Comparison of ENCODE assay signal across 10 mouse cellular contexts in the genomic region with DNA sequence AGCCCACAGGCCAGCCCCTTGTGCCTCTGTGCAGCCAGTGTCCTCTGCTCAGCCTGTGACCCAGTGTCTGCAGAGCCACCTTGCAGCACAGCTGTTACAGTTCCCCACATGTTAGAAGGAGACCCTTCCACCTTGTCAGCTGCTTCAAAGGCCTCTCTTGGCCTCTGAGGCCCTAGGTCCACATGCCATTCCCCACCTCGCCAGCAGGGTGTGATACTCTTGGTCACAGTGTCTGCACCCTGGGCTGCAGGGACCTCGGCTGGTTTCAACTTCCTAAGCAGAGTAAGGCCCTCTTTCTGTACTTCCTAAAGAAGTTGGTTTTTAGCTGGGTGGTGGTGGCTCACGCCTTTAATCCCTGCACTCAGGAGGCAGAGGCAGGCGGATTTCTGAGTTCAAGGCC. TPM values are rescaled to one million over a fixed set of nuclear protein-coding genes. Genes with fewer than 3 reads are reported as not detected.
DNase-seq lines count a peak whose midpoint lies in the region; TF ChIP-seq lines count a peak whose summit lies in the region.
"Had no signal": no experiment of that assay in that cellular context is flagged by ENCODE, and none has a peak within 500 bp of the region (broad histone marks: within the 10 kb centered on the region; RNA-seq: fewer than 3 reads in every experiment).

No protein-coding gene starts in this region.

- no peak for TF ChIP-seq POLR2A in thymus, adult 2 months (IDR thresholded peaks at IDR 0.05; ENCODE audit: control insufficient read depth, extremely low read depth, insufficient read depth, low read length, poor library complexity)

- WGBS in thymus, adult 2 months: 59% methylated on average over 4 of the region's 4 CpGs

- peak; percentile 72; the same call in 1 of the 2 replicates for TF ChIP-seq CTCF in thymus, adult 2 months (IDR thresholded peaks at IDR 0.05; ENCODE audit: borderline replicate concordance, control insufficient read depth, extremely low read depth, insufficient read depth, low read length, poor library complexity)

- H3K27me3 ChIP-seq in thymus, adult 2 months (ENCODE audit: control insufficient read depth, insufficient read depth, low read length): no peaks in the 10 kb centered on the region
- H3K27me3 ChIP-seq: embryonic facial prominence, embryonic 13.5 days; liver, embryonic 15.5 days had no signal

- peaks cover 11% of the 10 kb centered on the region for H3K4me1 ChIP-seq in thymus, adult 2 months (replicated peaks; ENCODE audit: control insufficient read depth, insufficient read depth, low read length)

- H3K27ac ChIP-seq in thymus, adult 2 months (ENCODE audit: control insufficient read depth, insufficient read depth, low read length): no peak overlapping the region
- H3K27ac ChIP-seq: embryonic facial prominence, embryonic 13.5 days; liver, embryonic 15.5 days had no signal

- H3K4me3 ChIP-seq in thymus, adult 2 months (ENCODE audit: control insufficient read depth, insufficient read depth, low read length): no peak overlapping the region
- H3K4me3 ChIP-seq: embryonic facial prominence, embryonic 13.5 days; liver, embryonic 15.5 days had no signal

- peak; percentile 50 for DNase-seq in kidney, adult 18-20 months
- DNase-seq in kidney, adult 11 months: no peak
- peak; percentile 24 for DNase-seq in MEL-GATA-1-ER (ENCODE audit: extremely low read depth, low read depth)
- peak; percentile 20 for DNase-seq in embryo, embryonic 9.5 days (ENCODE audit: extremely low spot score)
- DNase-seq in lung, postnatal 25 days (ENCODE audit: low spot score): peak; percentile 43
- peak; percentile 73 for DNase-seq in thymus, adult 2 months
- no peak for DNase-seq in urinary bladder, postnatal 10 days (ENCODE audit: low spot score)
- DNase-seq in heart, adult 11 months: no peak

- no peaks in the 10 kb centered on the region for H3K36me3 ChIP-seq in thymus, adult 2 months (ENCODE audit: control insufficient read depth, insufficient read depth, low read length)
- H3K36me3 ChIP-seq: liver, embryonic 15.5 days had no signal

RNA-seq across cellular contexts. Expression of a gene that starts 13.0 kb away (rescaled TPM):
- polyA plus RNA-seq in thymus, adult 2 months (2012; rRNA removed): 94.1 and 117 TPM in 2 replicates

RNA-seq across cellular contexts. Expression of a gene that starts 35.8 kb away (rescaled TPM):
- 154 and 258 TPM in 2 replicates for polyA plus RNA-seq in thymus, adult 2 months (2012; rRNA removed)

RNA-seq across cellular contexts. Expression of a gene that starts 38.8 kb away (rescaled TPM):
- not detected in 2 replicates for polyA plus RNA-seq in thymus, adult 2 months (2012; rRNA removed)
- polyA plus RNA-seq: embryonic facial prominence, embryonic 13.5 days; liver, embryonic 15.5 days had no signal

RNA-seq across cellular contexts. Expression of a gene that starts 46.2 kb away (rescaled TPM):
- polyA plus RNA-seq in thymus, adult 2 months (2012; rRNA removed): 29.3 and 33.0 TPM in 2 replicates

Comparison
In these comparisons a context has a peak if more than half of its experiments do, and no peak if none do; other contexts are left out.
1. DNase-seq: peak in kidney, adult 18-20 months (single experiment), MEL-GATA-1-ER (single experiment), embryo, embryonic 9.5 days (single experiment), lung, postnatal 25 days (single experiment) and thymus, adult 2 months (single experiment); none in kidney, adult 11 months (single experiment), urinary bladder, postnatal 10 days (single experiment) and heart, adult 11 months (single experiment).